Mouse (Mus musculus): ENCODE results near the gene Galnt9. TPM values are rescaled to one million over a fixed set of nuclear protein-coding genes. Genes with fewer than 3 reads are reported as not detected.

The Galnt9 gene
- polyA plus RNA-seq, 1 experiment from 2014 or later: 0.11 TPM

- no peaks in the 10 kb centered on the region for H3K36me3 ChIP-seq (replicated peaks; ENCODE audit: insufficient read depth, low read length)
- no peak for ATAC-seq
- DNase-seq: no peak
- no peak overlapping the region for H3K27ac ChIP-seq (ENCODE audit: low read depth)
- H3K4me3 ChIP-seq (ENCODE audit: low read depth, low read length): no peak overlapping the region
- H3K27me3 ChIP-seq (ENCODE audit: insufficient read depth, low read length): no peaks in the 10 kb centered on the region
- H3K4me2 ChIP-seq (ENCODE audit: low read depth, low read length): no peak overlapping the region
- no peak overlapping the region for H3K9ac ChIP-seq (replicated peaks)
- TF ChIP-seq EP300 (IDR thresholded peaks at IDR 0.05; ENCODE audit: low read depth) (no peak), CTCF (IDR thresholded peaks at IDR 0.05; ENCODE audit: low read depth) (no peak)
- WGBS (ENCODE audit: insufficient replicate concordance): 71% methylated on average over 16 of the region's 16 CpGs
- no peaks in the 10 kb centered on the region for H3K4me1 ChIP-seq (ENCODE audit: insufficient read depth)
- no peaks in the 10 kb centered on the region for H3K9me3 ChIP-seq (ENCODE audit: low read length)
Observed at GRCm38 (mm10) chr5:110562741-110563326, 18.7 kb downstream of the Galnt9 start.

GRCm38 (mm10) chr5:110564986-110565644 lies 21.0 kb downstream of the Galnt9 start:
- 51% methylated on average over 4 of the region's 4 CpGs for WGBS (ENCODE audit: insufficient replicate concordance)
- H3K36me3 ChIP-seq (replicated peaks; ENCODE audit: insufficient read depth, low read length): no peaks in the 10 kb centered on the region
- H3K9ac ChIP-seq (replicated peaks): no peak overlapping the region
- DNase-seq (no peak), ATAC-seq (no peak)
- no peak overlapping the region for H3K27ac ChIP-seq (ENCODE audit: low read depth)
- no peak overlapping the region for H3K4me3 ChIP-seq (ENCODE audit: low read depth, low read length)
- H3K4me2 ChIP-seq (ENCODE audit: low read depth, low read length): no peak overlapping the region
- TF ChIP-seq EP300 (IDR thresholded peaks at IDR 0.05; ENCODE audit: low read depth) (no peak), CTCF (IDR thresholded peaks at IDR 0.05; ENCODE audit: low read depth) (no peak)
- H3K27me3 ChIP-seq (ENCODE audit: insufficient read depth, low read length): no peaks in the 10 kb centered on the region
- no peaks in the 10 kb centered on the region for H3K9me3 ChIP-seq (ENCODE audit: low read length)
- H3K4me1 ChIP-seq (ENCODE audit: insufficient read depth): no peaks in the 10 kb centered on the region

- no peaks in the 10 kb centered on the region for H3K36me3 ChIP-seq (replicated peaks; ENCODE audit: insufficient read depth, low read length)
- TF ChIP-seq EP300 (IDR thresholded peaks at IDR 0.05; ENCODE audit: low read depth) (no peak), CTCF (IDR thresholded peaks at IDR 0.05; ENCODE audit: low read depth) (no peak)
- H3K9ac ChIP-seq (replicated peaks): no peak overlapping the region
- no peak overlapping the region for H3K27ac ChIP-seq (ENCODE audit: low read depth)
- DNase-seq (no peak), ATAC-seq (no peak)
- no peak overlapping the region for H3K4me2 ChIP-seq (ENCODE audit: low read depth, low read length)
- no peak overlapping the region for H3K4me3 ChIP-seq (ENCODE audit: low read depth, low read length)
- WGBS (ENCODE audit: insufficient replicate concordance): 56% methylated on average over 2 of the region's 2 CpGs
- H3K4me1 ChIP-seq (ENCODE audit: insufficient read depth): no peaks in the 10 kb centered on the region
- H3K27me3 ChIP-seq (ENCODE audit: insufficient read depth, low read length): no peaks in the 10 kb centered on the region
- no peaks in the 10 kb centered on the region for H3K9me3 ChIP-seq (ENCODE audit: low read length)
Observed at GRCm38 (mm10) chr5:110567547-110567946, 23.4 kb downstream of the Galnt9 start.

- Histone ChIP-seq H3K4me1 (ENCODE audit: insufficient read depth) (no peaks in the 10 kb centered on the region), H3K9ac (replicated peaks) (no peak overlapping the region), H3K27me3 (ENCODE audit: insufficient read depth, low read length) (no peaks in the 10 kb centered on the region), H3K4me2 (ENCODE audit: low read depth, low read length) (no peak overlapping the region), H3K4me3 (ENCODE audit: low read depth, low read length) (no peak overlapping the region), H3K9me3 (ENCODE audit: low read length) (no peaks in the 10 kb centered on the region), H3K36me3 (replicated peaks; ENCODE audit: insufficient read depth, low read length) (no peaks in the 10 kb centered on the region), H3K27ac (ENCODE audit: low read depth) (no peak overlapping the region)
- no peak for TF ChIP-seq CTCF (IDR thresholded peaks at IDR 0.05; ENCODE audit: low read depth)
- TF ChIP-seq EP300 (IDR thresholded peaks at IDR 0.05; ENCODE audit: low read depth): no peak
- ATAC-seq: no peak
- WGBS (ENCODE audit: insufficient replicate concordance): 58% methylated on average over 6 of the region's 6 CpGs
- DNase-seq: no peak
Observed at GRCm38 (mm10) chr5:110574888-110575287, 30.7 kb downstream of the Galnt9 start.

- Histone ChIP-seq H3K27ac (ENCODE audit: low read depth) (no peak overlapping the region), H3K9ac (replicated peaks) (no peak overlapping the region), H3K27me3 (ENCODE audit: insufficient read depth, low read length) (no peaks in the 10 kb centered on the region), H3K36me3 (replicated peaks; ENCODE audit: insufficient read depth, low read length) (no peaks in the 10 kb centered on the region), H3K4me2 (ENCODE audit: low read depth, low read length) (no peak overlapping the region), H3K4me1 (ENCODE audit: insufficient read depth) (no peaks in the 10 kb centered on the region), H3K9me3 (ENCODE audit: low read length) (no peaks in the 10 kb centered on the region), H3K4me3 (ENCODE audit: low read depth, low read length) (no peak overlapping the region)
- TF ChIP-seq CTCF (IDR thresholded peaks at IDR 0.05; ENCODE audit: low read depth): no peak
- no peak for TF ChIP-seq EP300 (IDR thresholded peaks at IDR 0.05; ENCODE audit: low read depth)
- DNase-seq (no peak), ATAC-seq (no peak)
- WGBS (ENCODE audit: insufficient replicate concordance): 77% methylated on average over 4 of the region's 4 CpGs
Observed at GRCm38 (mm10) chr5:110579296-110579695, 35.1 kb downstream of the Galnt9 start.

- Histone ChIP-seq H3K36me3 (replicated peaks; ENCODE audit: insufficient read depth, low read length) (no peaks in the 10 kb centered on the region), H3K4me2 (ENCODE audit: low read depth, low read length) (no peak overlapping the region), H3K4me1 (ENCODE audit: insufficient read depth) (no peaks in the 10 kb centered on the region), H3K27me3 (ENCODE audit: insufficient read depth, low read length) (no peaks in the 10 kb centered on the region), H3K27ac (ENCODE audit: low read depth) (no peak overlapping the region), H3K4me3 (ENCODE audit: low read depth, low read length) (no peak overlapping the region), H3K9ac (replicated peaks) (no peak overlapping the region), H3K9me3 (ENCODE audit: low read length) (no peaks in the 10 kb centered on the region)
- ATAC-seq (no peak), DNase-seq (no peak)
- TF ChIP-seq CTCF (IDR thresholded peaks at IDR 0.05; ENCODE audit: low read depth): no peak
- no peak for TF ChIP-seq EP300 (IDR thresholded peaks at IDR 0.05; ENCODE audit: low read depth)
- 79% methylated on average over 19 of the region's 19 CpGs for WGBS (ENCODE audit: insufficient replicate concordance)
Observed at GRCm38 (mm10) chr5:110580569-110581239, 36.5 kb downstream of the Galnt9 start.
